Mouse (Mus musculus): ENCODE results near the gene Lrp10. TPM values are rescaled to one million over a fixed set of nuclear protein-coding genes. Genes with fewer than 3 reads are reported as not detected.

The Lrp10 gene
- polyA plus RNA-seq, 1 experiment from 2014 or later = 108 TPM

DNA sequence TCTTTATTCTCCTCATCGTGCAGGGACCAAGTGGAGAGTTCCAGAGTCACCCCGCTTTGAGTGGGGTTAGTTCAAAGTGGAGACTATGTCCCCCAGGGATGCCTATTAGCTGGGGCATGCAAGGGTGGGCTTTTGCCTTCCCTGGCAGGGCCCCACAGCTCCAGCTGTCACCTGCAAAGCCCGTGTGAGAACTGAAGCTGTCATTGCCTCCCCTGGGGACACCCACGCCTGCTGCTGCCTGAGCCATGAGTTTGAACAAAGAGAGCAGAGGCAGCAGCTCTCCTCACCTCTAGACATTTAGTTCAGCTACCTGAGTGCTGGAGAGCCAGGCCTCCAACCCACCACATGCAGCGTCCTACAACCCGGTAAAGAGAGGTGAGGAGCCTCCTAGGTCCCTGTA is 16.7 kb downstream of the Lrp10 start:
- H3K9me3 ChIP-seq (ENCODE audit: control insufficient read depth) = no peaks in the 10 kb centered on the region

DNA sequence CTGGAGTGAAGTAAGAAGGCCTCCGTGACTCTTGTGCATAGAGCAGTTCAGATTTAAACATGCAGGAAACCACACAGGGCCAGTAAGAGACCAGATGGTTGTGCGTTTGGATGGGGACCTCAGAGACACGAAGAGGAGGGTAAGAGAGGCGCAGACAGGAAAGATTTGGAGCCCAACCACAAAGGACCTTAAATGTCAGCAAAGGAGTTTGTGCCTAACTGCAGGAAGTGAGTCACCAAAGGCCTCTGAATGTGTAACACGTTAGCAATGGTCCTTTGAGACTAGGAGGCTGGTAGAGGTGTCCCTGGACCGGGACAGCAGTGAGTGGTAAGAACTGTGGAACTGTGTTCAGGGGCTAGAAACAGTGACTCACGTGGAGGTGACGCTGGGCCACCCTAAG is 17.5 kb downstream of the Lrp10 start:
- no peaks in the 10 kb centered on the region for H3K9me3 ChIP-seq (ENCODE audit: control insufficient read depth)
- no peak overlapping the region for H3K27ac ChIP-seq (ENCODE audit: low read depth, low read length)
- peaks cover 5% of the 10 kb centered on the region; the same call in 1 of the 2 replicates for H3K4me1 ChIP-seq (replicated peaks; ENCODE audit: control insufficient read depth, insufficient read depth, low read length)
- TF ChIP-seq CTCF (IDR thresholded peaks at IDR 0.05; ENCODE audit: low read depth) = no peak
- H3K4me3 ChIP-seq (ENCODE audit: low read depth, low read length) = no peak overlapping the region
- no peak overlapping the region for H3K4me2 ChIP-seq (replicated peaks; ENCODE audit: low read depth)
- ATAC-seq = no peak
- H3K27me3 ChIP-seq (replicated peaks; ENCODE audit: control insufficient read depth, insufficient read depth, low read length) = peaks cover 17% of the 10 kb centered on the region; the same call in 1 of the 2 replicates
- H3K36me3 ChIP-seq (ENCODE audit: control insufficient read depth, insufficient read depth) = no peaks in the 10 kb centered on the region
- 79% methylated on average over 8 of the region's 8 CpGs for WGBS
- H3K9ac ChIP-seq (ENCODE audit: low read depth, low read length) = no peak overlapping the region

More for the DNA sequence above, 16.7 kb downstream of the Lrp10 start:
- peaks cover 17% of the 10 kb centered on the region; the same call in 1 of the 2 replicates for H3K27me3 ChIP-seq (replicated peaks; ENCODE audit: control insufficient read depth, insufficient read depth, low read length)
- H3K36me3 ChIP-seq (ENCODE audit: control insufficient read depth, insufficient read depth) = no peaks in the 10 kb centered on the region
- peaks cover 7% of the 10 kb centered on the region; the same call in 1 of the 2 replicates for H3K4me1 ChIP-seq (replicated peaks; ENCODE audit: control insufficient read depth, insufficient read depth, low read length)
- H3K9ac ChIP-seq (ENCODE audit: low read depth, low read length) = no peak overlapping the region
- WGBS = 80% methylated on average over 6 of the region's 6 CpGs
- no peak overlapping the region for H3K27ac ChIP-seq (ENCODE audit: low read depth, low read length)
- ATAC-seq = no peak
- H3K4me2 ChIP-seq (replicated peaks; ENCODE audit: low read depth) = no peak overlapping the region
- H3K4me3 ChIP-seq (ENCODE audit: low read depth, low read length) = no peak overlapping the region
- TF ChIP-seq CTCF (IDR thresholded peaks at IDR 0.05; ENCODE audit: low read depth) = no peak

DNA sequence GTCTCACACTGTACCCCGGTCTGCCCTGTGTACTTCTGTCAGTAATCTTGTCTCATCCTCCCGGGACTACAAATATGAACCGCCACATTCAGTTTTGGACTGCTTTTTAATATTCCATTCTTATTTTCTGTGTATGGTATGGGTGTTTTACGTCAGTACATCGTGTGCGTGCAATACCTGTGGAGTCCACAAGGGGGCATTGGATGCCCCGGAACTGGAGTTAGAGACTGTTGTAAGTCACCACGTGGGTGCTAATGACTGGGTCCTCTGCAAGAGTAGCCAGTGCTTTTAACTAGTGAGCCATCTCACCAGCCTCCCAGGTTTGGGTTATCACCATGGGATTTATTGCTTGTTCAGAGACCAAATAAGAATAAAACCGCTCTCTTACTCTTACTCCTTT is 18.6 kb downstream of the Lrp10 start:
- Histone ChIP-seq H3K4me1 (replicated peaks; ENCODE audit: control insufficient read depth, insufficient read depth, low read length) (peaks cover 5% of the 10 kb centered on the region; the same call in 1 of the 2 replicates), H3K9ac (ENCODE audit: low read depth, low read length) (no peak overlapping the region), H3K9me3 (ENCODE audit: control insufficient read depth) (no peaks in the 10 kb centered on the region), H3K36me3 (ENCODE audit: control insufficient read depth, insufficient read depth) (no peaks in the 10 kb centered on the region), H3K27me3 (replicated peaks; ENCODE audit: control insufficient read depth, insufficient read depth, low read length) (peaks cover 14% of the 10 kb centered on the region; the same call in 1 of the 2 replicates), H3K4me2 (replicated peaks; ENCODE audit: low read depth) (no peak overlapping the region), H3K4me3 (ENCODE audit: low read depth, low read length) (no peak overlapping the region), H3K27ac (ENCODE audit: low read depth, low read length) (no peak overlapping the region)
- WGBS = 52% methylated on average over 9 of the region's 9 CpGs
- peak; percentile 78 for TF ChIP-seq CTCF (IDR thresholded peaks at IDR 0.05; ENCODE audit: low read depth)
- no peak for ATAC-seq

DNA sequence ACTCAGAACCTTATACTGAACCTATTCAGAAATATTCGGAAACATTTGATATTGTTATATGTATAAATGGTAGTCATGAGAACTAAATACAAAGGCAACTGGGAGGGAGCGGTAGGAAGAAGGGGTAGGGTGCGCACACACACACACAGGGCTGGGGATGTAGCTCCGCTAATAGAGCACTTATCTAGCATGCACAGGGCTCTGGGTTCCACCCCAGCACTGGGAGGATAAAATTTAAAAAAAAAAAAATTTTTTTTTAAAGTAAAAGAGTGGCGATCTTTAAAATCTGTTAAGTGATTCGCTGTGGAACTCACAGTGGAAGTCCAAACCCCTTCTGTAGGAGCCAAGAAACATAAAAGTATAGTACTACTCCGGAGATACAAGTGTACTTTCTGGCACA is 22.0 kb downstream of the Lrp10 start:
- Histone ChIP-seq H3K9me3 (ENCODE audit: control insufficient read depth) (no peaks in the 10 kb centered on the region), H3K27me3 (replicated peaks; ENCODE audit: control insufficient read depth, insufficient read depth, low read length) (no peaks in the 10 kb centered on the region), H3K36me3 (ENCODE audit: control insufficient read depth, insufficient read depth) (no peaks in the 10 kb centered on the region), H3K4me1 (replicated peaks; ENCODE audit: control insufficient read depth, insufficient read depth, low read length) (no peaks in the 10 kb centered on the region), H3K4me2 (replicated peaks; ENCODE audit: low read depth) (no peak overlapping the region), H3K4me3 (ENCODE audit: low read depth, low read length) (no peak overlapping the region), H3K27ac (ENCODE audit: low read depth, low read length) (no peak overlapping the region), H3K9ac (ENCODE audit: low read depth, low read length) (no peak overlapping the region)
- no peak for ATAC-seq
- TF ChIP-seq CTCF (IDR thresholded peaks at IDR 0.05; ENCODE audit: low read depth) = no peak
- WGBS = 93% methylated on average over 7 of the region's 7 CpGs

DNA sequence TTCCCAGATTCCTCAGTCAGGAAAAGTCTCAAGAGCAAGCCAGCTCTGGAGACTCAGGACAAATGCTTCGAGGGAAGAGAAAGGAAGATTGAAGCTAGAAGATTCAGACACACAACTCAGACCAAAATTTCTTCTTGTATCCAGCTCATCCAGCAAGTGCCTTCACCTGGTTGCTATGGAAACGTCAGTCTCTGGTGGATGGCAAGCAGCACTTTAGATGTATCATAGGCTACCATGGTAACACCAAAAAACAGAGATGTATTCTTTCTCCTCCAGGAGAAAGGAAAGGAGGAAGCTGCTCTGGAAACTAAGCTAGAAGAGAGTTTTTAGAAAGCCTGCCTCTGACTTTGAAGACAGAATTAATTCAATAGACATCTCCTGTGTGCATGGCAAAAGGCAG is 23.8 kb downstream of the Lrp10 start:
- Histone ChIP-seq H3K4me1 (replicated peaks; ENCODE audit: control insufficient read depth, insufficient read depth, low read length) (no peaks in the 10 kb centered on the region), H3K4me3 (ENCODE audit: low read depth, low read length) (no peak overlapping the region), H3K27me3 (replicated peaks; ENCODE audit: control insufficient read depth, insufficient read depth, low read length) (no peaks in the 10 kb centered on the region), H3K9me3 (ENCODE audit: control insufficient read depth) (no peaks in the 10 kb centered on the region), H3K9ac (ENCODE audit: low read depth, low read length) (no peak overlapping the region), H3K27ac (ENCODE audit: low read depth, low read length) (no peak overlapping the region), H3K4me2 (replicated peaks; ENCODE audit: low read depth) (no peak overlapping the region), H3K36me3 (ENCODE audit: control insufficient read depth, insufficient read depth) (no peaks in the 10 kb centered on the region)
- no peak for ATAC-seq
- 69% methylated on average over 2 of the region's 2 CpGs for WGBS
- TF ChIP-seq CTCF (IDR thresholded peaks at IDR 0.05; ENCODE audit: low read depth) = no peak

DNA sequence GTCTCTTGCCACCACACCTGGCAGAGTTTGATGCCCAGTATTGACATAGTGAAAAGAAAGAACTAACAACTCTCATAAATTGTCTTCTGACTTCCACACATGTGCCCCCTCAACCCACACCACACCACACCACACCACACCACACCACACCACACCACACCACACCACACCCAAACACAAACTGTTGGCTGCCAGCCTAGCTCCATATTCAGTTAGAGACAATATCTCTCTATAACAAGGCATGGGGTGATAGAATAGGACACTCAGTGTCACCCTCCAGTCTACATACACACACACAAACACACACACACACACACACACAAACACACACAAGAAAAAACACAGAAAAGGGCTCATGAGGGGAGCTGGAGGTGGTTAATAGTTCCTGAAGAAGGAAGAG is 24.4 kb downstream of the Lrp10 start:
- Histone ChIP-seq H3K9me3 (ENCODE audit: control insufficient read depth) (no peaks in the 10 kb centered on the region), H3K27ac (ENCODE audit: low read depth, low read length) (no peak overlapping the region)
- no peak for ATAC-seq

More for the DNA sequence above, 24.4 kb downstream of the Lrp10 start:
- H3K27me3 ChIP-seq (replicated peaks; ENCODE audit: control insufficient read depth, insufficient read depth, low read length) = no peaks in the 10 kb centered on the region
- TF ChIP-seq CTCF (IDR thresholded peaks at IDR 0.05; ENCODE audit: low read depth) = no peak
- H3K36me3 ChIP-seq (ENCODE audit: control insufficient read depth, insufficient read depth) = no peaks in the 10 kb centered on the region
- H3K4me3 ChIP-seq (ENCODE audit: low read depth, low read length) = no peak overlapping the region
- H3K4me1 ChIP-seq (replicated peaks; ENCODE audit: control insufficient read depth, insufficient read depth, low read length) = no peaks in the 10 kb centered on the region
- no peak overlapping the region for H3K9ac ChIP-seq (ENCODE audit: low read depth, low read length)
- H3K4me2 ChIP-seq (replicated peaks; ENCODE audit: low read depth) = no peak overlapping the region

Measured in intestine, postnatal 0 days (tissue).